Mouse (Mus musculus) brain, embryonic 14.5 days (tissue): ENCODE results near the gene Smtn.

Experiments used
- CTCF ChIP-seq: fragments of 200-500 bp; IDR thresholded peaks from 2 replicates; pipeline ENCODE4 v1.5.1; 2012; ENCODE audit warnings: inconsistent platforms, mild to moderate bottlenecking, moderate library complexity, borderline replicate concordance; ENCODE audit not compliant: insufficient read depth, insufficient read length; ENCODE audit errors: extremely low read depth
- POLR2A ChIP-seq: fragments of 200-500 bp; IDR thresholded peaks from 2 replicates; pipeline ENCODE4 v1.6.1; 2012; ENCODE audit warnings: mild to moderate bottlenecking, inconsistent platforms, borderline replicate concordance; ENCODE audit not compliant: poor library complexity, insufficient read depth, insufficient read length, severe bottlenecking; ENCODE audit errors: extremely low read depth

GRCm38 (mm10) chr11:3519051-3519726 lies 21.2 kb downstream of the Smtn start:
- TF ChIP-seq POLR2A (no peak), CTCF (no peak)
